Mouse (Mus musculus) natural killer cell, adult 2 months (primary cell): ENCODE data around the gene Gstp2.
A peak's percentile ranks its signal among the peaks of the same experiment; 100 is the strongest.

ENCODE experiments used
- DNase-seq, 2 experiments: peaks; one replicate each; pipeline ENCODE4 v3.0.0; 2022; ENCODE audit warnings: low spot score in 2 of 2

Gstp2 gene

DNA sequence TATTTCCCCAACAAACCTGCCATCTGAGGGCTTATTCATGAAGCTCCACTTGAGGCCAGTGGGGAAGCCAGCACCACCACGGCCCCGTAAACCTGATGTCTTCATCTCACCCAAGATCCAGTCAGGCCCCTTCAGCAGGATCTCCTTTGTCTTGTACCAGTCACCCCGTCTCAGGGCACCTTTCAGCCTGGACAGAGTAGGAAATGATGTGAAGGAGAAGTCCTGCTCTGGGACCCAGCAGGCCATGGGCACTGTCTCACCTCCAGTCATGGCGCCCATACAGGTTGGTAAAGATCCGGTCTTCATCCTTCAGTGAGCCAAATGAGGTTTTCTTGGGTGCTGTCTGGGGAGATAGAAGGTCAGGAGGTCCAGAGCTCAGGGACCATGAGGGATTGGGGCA, 34.7 kb downstream of the Gstp2 start:
- no peak for DNase-seq

DNA sequence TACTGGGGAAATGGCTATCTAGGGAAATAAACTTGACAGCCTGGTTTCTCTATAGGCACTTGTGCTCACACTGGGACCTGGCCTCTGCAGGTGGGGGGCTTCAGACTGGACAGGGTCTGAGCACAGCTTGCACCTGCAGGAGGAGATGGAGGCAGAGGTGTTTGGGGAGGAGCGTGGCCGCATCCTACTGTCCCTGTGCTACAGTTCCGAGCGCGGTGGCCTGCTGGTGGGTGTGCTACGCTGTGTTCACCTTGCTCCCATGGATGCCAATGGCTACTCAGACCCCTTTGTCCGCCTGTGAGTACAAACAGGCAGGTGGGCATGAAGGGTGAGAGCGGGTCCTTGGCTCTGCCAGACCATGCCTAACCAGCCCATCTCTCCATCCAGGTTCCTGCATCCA, 39.9 kb downstream of the Gstp2 start:
- no peak for DNase-seq

DNA sequence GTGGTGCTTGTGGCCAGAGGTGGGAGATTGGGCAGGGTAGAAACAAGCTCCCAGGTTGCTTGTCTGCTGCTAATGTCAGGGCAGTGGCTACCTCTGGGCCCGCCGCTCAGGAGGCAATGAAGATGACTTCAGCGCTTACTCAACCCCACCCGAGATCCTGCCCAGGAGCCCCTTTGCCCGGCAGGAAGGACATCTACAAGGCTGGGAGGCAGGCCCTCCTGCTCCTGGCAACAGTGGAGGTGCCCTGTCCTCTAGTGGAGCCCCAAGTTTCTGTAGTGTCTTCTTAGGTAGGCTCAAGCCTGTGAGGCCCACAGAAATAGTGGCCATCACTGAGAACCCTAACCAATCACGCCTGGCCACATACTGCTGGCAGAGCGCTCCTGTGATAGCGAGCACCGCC, 40.7 kb downstream of the Gstp2 start:
- no peak for DNase-seq

DNA sequence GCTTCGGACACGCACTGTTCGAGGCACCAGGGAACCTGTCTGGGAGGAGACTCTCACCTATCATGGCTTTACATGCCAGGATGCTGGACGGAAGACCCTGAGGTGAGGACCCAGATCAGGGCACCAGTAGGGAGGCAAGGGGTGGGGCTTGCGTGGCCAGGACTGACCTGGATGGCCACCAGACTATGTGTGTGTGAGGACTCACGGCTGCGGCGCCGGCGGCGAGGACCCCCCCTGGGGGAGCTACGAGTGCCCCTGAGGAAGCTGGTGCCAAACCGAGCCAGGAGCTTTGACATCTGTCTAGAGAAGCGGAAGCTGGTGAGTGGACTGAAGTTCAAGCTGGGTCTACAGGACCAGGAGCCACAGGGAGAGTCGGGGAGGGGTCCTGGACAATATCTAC, 41.5 kb downstream of the Gstp2 start:
- no peak for DNase-seq

DNA sequence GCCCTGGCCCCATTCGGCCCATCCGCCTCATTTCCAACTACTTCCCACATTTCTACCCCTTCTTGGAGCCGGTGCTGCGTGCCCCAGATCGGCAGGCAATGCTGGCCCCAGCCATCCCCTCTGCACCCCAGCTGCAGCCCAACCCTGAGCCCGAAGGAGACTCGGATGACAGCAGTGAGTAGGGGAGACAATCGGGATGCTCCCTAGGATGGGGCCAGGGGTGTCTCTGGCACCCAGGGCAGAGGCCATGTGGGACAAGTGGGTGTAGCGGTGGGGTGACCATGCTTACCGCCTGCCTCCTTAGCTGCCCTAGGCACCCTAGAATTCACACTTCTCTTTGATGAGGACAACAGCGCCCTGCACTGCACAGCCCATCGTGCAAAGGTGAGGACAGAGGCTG, 42.2 kb downstream of the Gstp2 start:
- DNase-seq = no peak

DNA sequence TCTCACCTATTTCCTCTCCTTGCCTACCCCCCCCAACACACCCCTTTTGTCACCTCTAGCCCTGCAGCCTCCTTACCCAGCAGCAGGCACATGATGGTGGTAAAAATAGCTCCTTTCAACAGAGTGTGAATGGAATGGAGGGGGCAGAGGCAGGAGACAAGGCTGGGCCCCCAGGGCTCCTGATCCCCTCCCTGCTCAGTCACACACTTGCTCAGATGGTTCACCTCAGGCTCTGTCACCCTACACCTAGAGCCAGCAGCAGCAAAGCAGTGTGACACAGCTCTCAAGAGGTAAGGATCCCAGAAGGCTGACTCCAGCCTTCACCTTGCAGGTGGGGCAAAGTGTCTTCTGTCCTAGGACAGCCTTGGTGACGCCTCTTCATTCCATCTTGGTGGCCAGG, 42.7 kb downstream of the Gstp2 start, which contains the start of gene Doc2g:
Gene Doc2g, plus strand, starts transcription at position 202 of the 400 bp plus-strand sequence.
- no peak for DNase-seq

DNA sequence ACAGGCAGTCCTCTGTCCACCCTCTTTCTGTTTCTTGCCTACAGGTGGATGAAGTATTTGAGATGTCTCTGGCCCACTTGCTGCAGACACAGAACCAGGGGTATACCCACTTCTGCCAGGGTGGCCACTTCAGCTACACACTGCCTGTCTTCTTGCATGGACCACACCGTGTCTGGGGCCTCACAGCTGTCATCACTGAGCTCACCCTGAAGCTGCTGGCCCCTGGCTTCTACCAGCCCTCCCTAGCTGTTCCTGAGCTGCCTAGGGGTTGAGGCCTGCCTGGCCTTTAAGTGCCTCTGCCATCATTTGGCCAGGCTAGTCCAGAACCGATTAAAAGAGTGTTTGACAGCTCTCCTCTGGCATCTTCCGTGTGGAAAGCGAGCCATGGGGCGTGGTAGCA, 44.1 kb downstream of the Gstp2 start:
- DNase-seq = no peak

DNA sequence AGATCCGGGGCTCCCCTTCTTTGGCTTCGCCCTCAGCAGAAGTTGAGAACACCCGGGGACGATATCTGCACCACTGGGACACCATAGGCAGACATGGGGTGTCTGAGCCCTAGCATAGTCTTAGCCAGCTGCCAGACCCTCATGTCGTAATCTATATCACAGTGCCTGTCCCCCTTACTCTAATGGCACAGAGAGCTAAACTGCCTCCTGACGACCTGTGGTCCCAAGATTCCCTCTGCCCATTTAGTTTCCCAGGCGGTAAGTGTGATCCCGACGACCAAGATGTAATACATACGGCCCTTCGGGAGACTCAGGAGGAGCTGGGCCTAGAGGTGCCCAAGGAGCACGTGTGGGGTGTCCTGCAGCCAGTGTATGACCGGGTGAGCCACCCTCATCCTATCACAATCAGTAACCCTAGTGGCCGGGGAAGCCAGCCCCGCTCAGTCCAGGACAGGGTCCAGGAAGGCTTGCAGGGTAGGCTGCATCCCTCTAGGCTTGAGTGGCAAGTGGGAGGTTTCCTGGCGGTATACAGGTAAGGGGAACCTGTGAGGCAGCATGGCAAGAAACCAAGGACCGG, 44.8 kb downstream of the Gstp2 start:
- no peak for DNase-seq

DNA sequence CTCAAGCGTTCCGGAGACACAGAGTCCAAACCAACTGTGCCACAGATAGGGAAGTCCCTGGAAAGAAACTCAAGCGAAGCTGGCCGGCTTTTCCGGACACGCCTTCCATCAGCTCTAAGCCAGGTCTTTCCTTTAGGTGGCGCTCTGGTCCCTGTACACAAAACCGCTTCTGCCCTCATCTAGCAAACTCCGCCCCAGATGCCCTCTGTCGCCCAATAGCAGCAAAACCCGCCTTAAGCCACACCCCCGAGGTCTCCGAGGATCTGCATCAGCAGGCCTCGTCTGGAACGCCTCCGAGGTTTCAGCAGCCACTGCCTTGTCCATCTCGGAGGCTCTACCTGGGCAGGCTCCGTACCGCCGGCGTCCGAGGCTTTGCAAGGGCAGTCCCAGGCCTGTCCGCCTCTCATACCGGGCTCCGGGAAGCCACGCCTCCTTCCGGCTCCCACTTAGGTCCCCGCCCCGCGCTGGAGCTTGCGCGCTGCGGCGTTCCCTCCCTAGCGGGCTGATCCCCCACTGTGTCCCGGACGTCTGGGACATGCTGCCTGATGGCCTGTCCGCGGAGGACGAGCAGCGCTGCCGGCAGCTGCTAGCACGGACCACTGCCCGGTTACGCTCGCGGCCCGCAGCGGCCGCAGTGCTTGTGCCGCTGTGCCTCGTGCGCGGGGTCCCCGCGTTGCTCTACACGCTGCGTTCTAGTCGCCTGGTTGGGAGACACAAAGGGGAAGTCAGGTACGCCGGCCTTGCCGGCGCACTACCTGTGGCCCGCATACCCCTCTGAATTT, 45.5 kb downstream of the Gstp2 start, which contains the start of the genes Nudt8 and Gm49405:
Gene Nudt8, plus strand, starts transcription at position 462 of the 782 bp plus-strand sequence.
Gene Gm49405, plus strand, starts transcription at position 508 of the 782 bp plus-strand sequence.
- peak; percentile 96 to 97 for DNase-seq

DNA sequence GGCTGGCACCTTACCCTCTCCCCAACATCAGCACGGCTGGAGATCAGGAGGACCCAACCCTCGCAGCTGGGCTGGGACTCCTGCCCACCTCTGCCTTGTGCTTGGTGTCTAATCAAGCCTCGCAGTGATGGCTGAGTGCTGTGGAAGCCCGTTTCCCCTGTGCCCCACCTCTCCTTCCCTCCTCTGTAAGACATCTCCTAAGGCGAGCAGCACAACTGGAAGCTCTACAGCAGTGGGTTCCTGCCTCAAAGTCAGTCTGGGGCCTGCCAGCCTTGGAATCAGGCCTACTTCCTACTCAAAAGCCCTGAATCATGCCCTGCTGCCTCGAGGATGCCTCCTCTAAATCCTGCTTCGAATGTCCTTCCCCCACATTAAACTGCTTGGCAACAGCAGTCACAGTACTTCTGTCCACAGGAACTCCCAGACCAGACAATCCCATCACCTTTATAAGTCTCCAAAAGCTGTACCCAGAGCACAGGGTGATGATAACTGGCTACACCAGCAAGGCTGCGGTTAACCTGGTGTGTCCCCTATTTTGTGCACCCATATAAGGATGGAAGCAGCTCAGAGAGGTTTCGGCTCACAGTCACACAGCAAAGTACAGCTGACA, 46.6 kb downstream of the Gstp2 start:
- no peak for DNase-seq

DNA sequence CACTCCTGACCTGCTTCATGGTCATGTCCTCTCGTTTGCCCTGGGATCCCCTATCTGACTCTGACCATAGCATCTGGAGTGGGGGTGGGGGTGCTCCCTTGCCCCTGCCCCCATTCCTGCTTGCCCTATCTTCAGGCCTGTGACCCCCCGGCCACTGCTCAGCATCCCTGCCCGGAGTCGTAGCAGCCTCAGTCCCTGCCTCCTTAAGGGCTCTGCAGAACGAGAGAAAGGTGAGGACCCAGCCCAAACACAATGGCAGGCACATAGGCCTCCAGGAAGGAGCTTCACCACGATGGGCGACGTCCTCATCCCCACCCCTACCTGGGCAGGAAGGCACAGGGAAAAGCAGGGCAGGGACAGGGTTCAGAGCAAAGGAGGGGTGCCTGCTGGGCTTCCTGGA, 47.5 kb downstream of the Gstp2 start:
- no peak for DNase-seq

DNA sequence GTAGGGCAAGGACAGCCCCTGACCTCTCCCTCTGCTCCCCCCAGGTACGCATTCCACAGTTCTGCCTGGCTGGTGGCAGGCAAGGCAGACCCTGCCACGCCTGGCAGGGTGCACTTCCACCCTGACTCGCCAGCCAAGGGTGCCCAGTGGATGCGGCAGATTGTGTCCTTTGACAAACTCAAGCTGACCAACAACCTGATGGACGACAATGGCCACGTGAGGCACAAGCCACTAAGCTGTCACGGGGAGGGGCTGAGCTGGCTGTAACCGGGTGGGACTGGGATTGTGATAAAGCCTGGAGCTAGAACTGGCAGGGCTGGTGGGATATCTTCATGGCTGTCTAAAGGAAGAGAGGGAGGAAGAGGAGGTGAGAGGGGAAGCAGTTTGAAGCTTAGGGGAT, 48.6 kb downstream of the Gstp2 start:
- DNase-seq = no peak

DNA sequence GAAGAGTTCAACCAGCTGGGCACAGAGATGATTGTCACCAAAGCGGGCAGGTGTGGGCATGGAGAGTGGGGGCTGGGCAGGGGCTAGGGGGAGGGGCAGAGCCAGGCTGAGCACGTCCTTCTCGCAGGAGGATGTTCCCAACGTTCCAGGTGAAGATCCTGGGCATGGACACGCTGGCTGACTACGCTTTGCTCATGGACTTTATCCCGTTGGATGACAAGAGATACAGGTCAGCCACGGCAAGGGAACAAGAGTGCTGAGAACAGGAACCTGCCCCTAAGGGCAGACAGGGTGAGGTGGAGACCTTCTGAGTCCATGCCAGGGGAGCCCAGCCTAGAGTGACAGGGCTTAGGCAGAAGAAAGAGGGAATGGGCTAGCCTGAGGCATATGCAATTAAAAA, 49.1 kb downstream of the Gstp2 start:
- DNase-seq = no peak

DNA sequence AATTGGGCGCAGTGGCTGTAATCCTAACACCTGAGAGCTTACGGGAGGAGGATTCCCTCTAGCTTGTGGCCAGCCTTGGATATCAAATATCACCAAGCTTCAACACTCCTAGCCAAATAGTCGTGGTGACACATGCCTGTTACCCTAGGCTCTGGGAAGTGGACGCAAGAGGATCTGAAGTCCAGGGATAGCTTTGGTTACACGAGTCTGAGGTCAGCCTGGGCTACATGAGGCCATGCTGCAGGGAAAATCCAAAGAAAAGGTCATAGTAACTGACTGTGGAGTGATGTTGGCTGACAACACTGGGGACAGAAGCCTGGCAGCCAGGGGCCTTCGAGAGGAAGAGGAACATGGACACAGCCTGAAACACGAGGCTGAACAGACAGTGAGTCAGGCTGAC, 49.7 kb downstream of the Gstp2 start:
- DNase-seq = no peak

DNA sequence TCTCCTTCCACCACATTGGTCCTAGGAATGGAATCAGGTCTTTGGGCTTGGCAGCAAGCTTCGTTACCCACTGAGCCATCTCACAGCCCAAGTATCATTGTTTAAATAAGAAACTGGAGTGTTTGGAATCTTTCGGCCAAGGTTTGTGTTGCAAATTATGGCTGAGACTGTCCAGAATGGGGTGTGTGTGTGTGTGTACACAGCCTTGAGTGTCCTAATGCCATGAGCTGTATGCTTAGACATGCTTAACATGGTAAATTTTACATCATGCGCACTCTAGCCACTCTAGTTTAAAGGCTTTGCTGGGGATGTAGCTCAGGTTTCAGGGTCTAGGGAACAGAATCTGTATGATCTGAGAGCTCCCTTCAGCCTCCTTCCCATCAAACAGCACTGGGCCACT, 50.3 kb downstream of the Gstp2 start:
- no peak for DNase-seq

DNA sequence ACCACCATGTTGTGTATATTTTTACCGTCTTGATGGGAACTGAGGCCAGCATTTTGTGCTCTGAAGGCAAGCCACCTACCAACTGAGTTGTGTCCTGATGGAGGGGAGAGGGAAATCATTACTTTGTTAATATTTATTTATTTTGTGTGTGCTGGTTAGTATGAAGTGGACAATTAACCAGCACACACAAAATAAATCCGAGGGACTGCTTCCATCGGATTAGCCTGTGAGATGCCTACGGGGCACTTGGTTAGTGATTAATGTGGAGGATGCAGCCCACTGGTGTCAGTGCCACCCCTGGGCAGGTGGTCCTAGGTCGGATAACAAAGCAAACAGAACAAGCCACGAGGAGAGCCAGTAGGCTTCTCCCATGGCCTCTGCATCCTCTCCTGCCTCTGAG, 50.9 kb downstream of the Gstp2 start:
- DNase-seq = no peak

DNA sequence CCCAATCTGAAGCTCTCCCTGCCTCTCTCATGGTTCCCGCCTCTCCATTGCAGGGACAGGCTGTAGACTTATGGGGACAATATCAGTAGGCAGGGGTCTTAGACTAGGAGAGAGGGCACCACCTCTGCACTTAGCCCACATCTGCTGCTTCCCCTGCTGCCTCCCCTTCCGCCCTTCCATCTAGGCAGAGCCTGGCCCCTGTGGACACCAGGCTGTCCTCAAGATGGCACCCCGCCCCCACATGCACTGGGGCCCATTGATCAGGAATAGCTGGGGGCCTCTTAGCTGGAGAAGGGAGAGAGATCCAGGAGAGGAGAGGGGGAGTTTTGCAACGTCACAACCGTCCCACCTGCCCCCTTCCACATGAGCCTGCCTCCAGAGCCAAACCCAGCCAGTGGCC, 53.4 kb downstream of the Gstp2 start, which contains the start of gene Tbx10:
Gene Tbx10, plus strand, starts transcription at position 337 of the 400 bp plus-strand sequence.
- DNase-seq = no peak

DNA sequence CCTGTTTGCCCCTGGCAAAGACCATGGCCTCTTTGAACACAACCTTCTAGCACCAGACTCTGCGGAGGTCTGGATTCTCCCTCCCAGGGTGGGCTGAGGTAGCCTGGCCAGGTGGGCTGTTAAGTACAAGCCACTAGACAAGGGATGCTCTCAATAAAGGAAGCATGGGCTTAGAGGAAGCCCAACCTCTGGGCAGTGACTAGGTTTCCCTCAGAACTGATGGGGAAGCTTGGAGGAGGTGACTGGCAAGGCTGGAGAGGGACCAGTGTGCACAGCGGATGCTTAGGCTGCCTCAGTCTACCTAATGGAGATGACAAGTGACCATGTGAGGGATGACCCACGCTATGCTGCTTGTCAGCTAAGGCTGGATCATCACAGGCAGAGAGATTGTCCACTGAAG, 53.9 kb downstream of the Gstp2 start:
- no peak for DNase-seq

DNA sequence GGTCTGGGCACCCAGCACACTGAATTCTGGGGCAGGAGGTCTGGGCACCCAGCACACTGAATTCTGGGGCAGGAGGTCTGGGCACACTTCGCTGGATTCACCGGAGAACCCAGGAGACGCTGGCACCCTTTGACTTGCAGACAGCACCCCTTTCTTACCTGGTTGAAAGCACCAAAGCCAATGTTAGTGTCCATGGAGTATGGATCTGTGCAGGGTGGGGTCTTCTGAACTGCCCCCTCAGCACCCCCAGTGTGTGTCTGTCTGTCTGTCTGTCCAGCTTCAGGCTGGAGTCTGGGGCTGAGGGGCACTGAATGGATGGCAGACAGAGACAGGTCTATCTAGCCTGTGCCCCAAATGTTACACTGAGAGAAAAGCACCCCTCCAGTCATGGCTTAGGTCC, 54.3 kb downstream of the Gstp2 start:
- no peak for DNase-seq

DNA sequence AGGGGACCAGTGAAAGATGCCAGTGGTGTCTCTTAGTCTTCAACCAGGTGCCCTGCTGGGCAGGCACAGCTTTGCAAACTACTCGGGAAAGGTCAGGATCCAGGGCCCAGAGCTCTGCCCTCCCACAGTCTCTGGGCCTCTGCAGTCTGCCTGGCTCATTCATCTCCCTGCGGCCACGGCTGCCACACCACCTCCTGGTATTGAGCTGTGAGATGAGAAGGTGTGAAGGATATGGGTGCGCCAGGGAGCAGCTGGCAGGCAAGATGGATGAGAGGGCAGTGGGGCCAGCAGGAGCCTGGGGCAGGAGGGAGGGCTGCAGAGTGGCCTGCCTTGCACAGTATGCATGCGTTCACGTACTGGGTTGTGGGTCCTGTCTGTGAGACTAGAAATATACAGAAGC, 55.0 kb downstream of the Gstp2 start:
- no peak for DNase-seq
